8 mouse cellular contexts compared by ENCODE assay signal in the genomic region with DNA sequence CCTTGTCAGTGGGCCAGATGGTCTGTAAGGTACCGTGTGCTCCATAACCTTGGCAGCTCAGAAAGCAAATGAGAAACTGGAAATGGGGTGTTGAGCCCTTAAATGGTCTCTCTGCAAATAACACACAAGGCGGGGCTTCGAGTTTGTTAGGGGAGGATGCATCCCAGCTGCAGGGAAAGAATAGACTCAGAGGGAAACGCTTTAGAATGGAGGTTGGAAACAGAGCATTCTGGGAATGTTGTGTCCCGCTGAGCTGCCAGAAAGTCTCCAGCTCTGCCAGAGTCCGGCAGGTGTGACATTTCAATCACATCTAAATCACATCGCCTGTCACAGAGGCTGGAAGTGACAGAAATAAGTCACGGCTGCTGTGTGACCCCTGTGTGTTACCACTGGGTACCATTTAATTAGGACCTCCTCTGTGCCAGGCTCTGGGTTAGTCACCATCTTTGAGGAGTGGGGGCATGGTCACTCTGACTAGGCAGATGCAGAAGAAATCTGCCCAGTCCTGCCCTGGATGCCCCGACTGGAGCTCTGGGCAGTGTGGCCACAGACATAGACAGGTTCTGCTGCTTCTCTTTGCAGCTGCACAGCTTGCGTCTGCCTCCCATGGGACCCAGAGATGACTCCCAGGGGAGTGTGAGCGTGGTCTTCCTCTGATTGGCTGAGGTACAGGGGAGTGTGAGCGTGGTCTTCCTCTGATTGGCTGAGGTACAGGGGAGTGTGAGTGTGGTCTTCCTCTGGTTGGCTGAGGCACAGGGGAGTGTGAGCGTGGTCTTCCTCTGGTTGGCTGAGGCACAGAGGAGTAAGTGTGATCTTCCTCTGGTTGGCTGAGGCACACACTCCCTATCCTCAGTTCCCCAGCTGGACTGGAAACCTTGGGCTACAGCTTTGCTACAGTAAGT. TPM values are rescaled to one million over a fixed set of nuclear protein-coding genes. Genes with fewer than 3 reads are reported as not detected.
DNase-seq lines count a peak whose midpoint lies in the region; ATAC-seq and TF ChIP-seq lines count a peak whose summit lies in the region.

No protein-coding gene starts in this region.

- intact Hi-C loops in gastrocnemius, adult 2 months (cut with DNase I), result no loop called here

- peak overlapping the region; percentile 24; the same call in 1 of the 2 replicates for H3K4me3 ChIP-seq in gastrocnemius, adult 2 months

- H3K27ac ChIP-seq in gastrocnemius, adult 2 months, result peak overlapping the region; percentile 55; the same call in 1 of the 2 replicates

- ATAC-seq in neutrophil, adult 5-6 weeks (ENCODE audit: extremely low read depth, insufficient number of reproducible peaks, low FRiP score, poor library complexity, severe bottlenecking), result peak; percentile 36; the same call in 1 of the 2 replicates

- DNase-seq in kidney, postnatal 14 days, result peak; percentile 10
- no peak for DNase-seq in kidney, adult 11 months
- DNase-seq in gastrocnemius, adult 2 months, result peak; percentile 61
- peak; percentile 41 to 54 for DNase-seq in lung, adult 18-20 months
- DNase-seq in urinary bladder, adult 18-20 months (ENCODE audit: low spot score in 2 of 2), result no peak
- no peak for DNase-seq in urinary bladder, postnatal 14 days (ENCODE audit: low spot score)
- no peak for DNase-seq in cerebellum, adult 8-10 months

- TF ChIP-seq CTCF in gastrocnemius, adult 2 months (IDR thresholded peaks at IDR 0.05), result no peak

RNA-seq across cellular contexts. Expression of a gene that starts 53.2 kb away (rescaled TPM):
- total RNA-seq in gastrocnemius, adult 2 months (2021), result under 1 TPM; 0.08 to 0.36 TPM
- 9.9 and 13.8 TPM in 2 replicates for total RNA-seq in neutrophil, adult 5-6 weeks (2017)

Comparison
In these comparisons a context has a peak if more than half of its experiments do, and no peak if none do; other contexts are left out.
1. DNase-seq: peak in kidney, postnatal 14 days (single experiment), gastrocnemius, adult 2 months (single experiment) and lung, adult 18-20 months (2 of 2); none in kidney, adult 11 months (single experiment), urinary bladder, adult 18-20 months (0 of 2), urinary bladder, postnatal 14 days (single experiment) and cerebellum, adult 8-10 months (single experiment).